Mouse (Mus musculus) embryo, embryonic 9.5 days (tissue): ENCODE results near the gene Sgms1.

ENCODE experiments used
- DNase-seq: peaks from one replicate; pipeline ENCODE4 v3.0.0-alpha.2; 2017; ENCODE audit errors: extremely low spot score

Sgms1 gene

GRCm38 (mm10) chr19:32210450-32211292, 178.8 kb downstream of the Sgms1 start:
- peak; percentile 86 for DNase-seq

- DNase-seq: no peak
Measured at GRCm38 (mm10) chr19:32210099-32210449, 179.4 kb downstream of the Sgms1 start.

- no peak for DNase-seq
Measured at GRCm38 (mm10) chr19:32202131-32203114, 187.1 kb downstream of the Sgms1 start.

- DNase-seq: no peak
Measured at GRCm38 (mm10) chr19:32199861-32200574, 189.5 kb downstream of the Sgms1 start.

GRCm38 (mm10) chr19:32199133-32199532, 190.4 kb downstream of the Sgms1 start:
- no peak for DNase-seq

GRCm38 (mm10) chr19:32198494-32199106, 190.9 kb downstream of the Sgms1 start:
- no peak for DNase-seq

GRCm38 (mm10) chr19:32196976-32197819, 192.3 kb downstream of the Sgms1 start:
- DNase-seq: no peak

- DNase-seq: no peak
Measured at GRCm38 (mm10) chr19:32196222-32196621, 193.3 kb downstream of the Sgms1 start.

GRCm38 (mm10) chr19:32194863-32195262, 194.7 kb downstream of the Sgms1 start:
- no peak for DNase-seq

- DNase-seq: no peak
Measured at GRCm38 (mm10) chr19:32194074-32194473, 195.4 kb downstream of the Sgms1 start.

GRCm38 (mm10) chr19:32191596-32191995, 197.9 kb downstream of the Sgms1 start:
- DNase-seq: no peak

- no peak for DNase-seq
Measured at GRCm38 (mm10) chr19:32189961-32190360, 199.6 kb downstream of the Sgms1 start.

- DNase-seq: no peak
Measured at GRCm38 (mm10) chr19:32189036-32189436, 200.5 kb downstream of the Sgms1 start.

- no peak for DNase-seq
Measured at GRCm38 (mm10) chr19:32186594-32187092, 202.9 kb downstream of the Sgms1 start.

- DNase-seq: no peak
Measured at GRCm38 (mm10) chr19:32183005-32183404, 206.5 kb downstream of the Sgms1 start.

GRCm38 (mm10) chr19:32182471-32182870, 207.0 kb downstream of the Sgms1 start:
- no peak for DNase-seq

GRCm38 (mm10) chr19:32181721-32182394, 207.7 kb downstream of the Sgms1 start:
- no peak for DNase-seq

GRCm38 (mm10) chr19:32180756-32181674, 208.5 kb downstream of the Sgms1 start:
- no peak for DNase-seq

GRCm38 (mm10) chr19:32179978-32180413, 209.5 kb downstream of the Sgms1 start:
- no peak for DNase-seq
